Mouse (Mus musculus) hindbrain, postnatal 0 days (tissue): ENCODE measurements at regions not wholly inside any gene's neighbourhood (a gene's known extent, or its start where the extent isn't known, plus 50 kb on each side); places are given as distances from the start of the nearest gene placed in this dataset.

ENCODE experiments used
- ATAC-seq: fragments of 200-750 bp; cut with Nextera tagmentation; 2 replicates; pipeline ENCODE4 v1.8.0; 2017; ENCODE audit warnings: mild to moderate bottlenecking, moderate TSS enrichment, moderate library complexity
- DNase-seq: peaks from one replicate; pipeline ENCODE4 v3.0.0-alpha.2; 2015; ENCODE audit warnings: low spot score
- H3K27ac ChIP-seq: fragments of 300-500 bp; sonication (generic); 2 replicates; pipeline ENCODE4 v1.5.1; 2014; ENCODE audit warnings: mild to moderate bottlenecking
- H3K27me3 ChIP-seq: fragments of 300-500 bp; sonication (generic); 2 replicates; pipeline ENCODE4 v1.6.1; 2014; ENCODE audit warnings: low read length, mixed read lengths; ENCODE audit not compliant: insufficient read depth
- H3K36me3 ChIP-seq: fragments of 300-500 bp; sonication (generic); 2 replicates; pipeline ENCODE4 v1.6.1; 2014; ENCODE audit warnings: low read length, mixed read lengths; ENCODE audit not compliant: insufficient read depth
- H3K4me1 ChIP-seq: fragments of 300-500 bp; sonication (generic); 2 replicates; pipeline ENCODE4 v1.6.1; 2014; ENCODE audit warnings: antibody characterized with exemption, low read length, mixed read lengths; ENCODE audit not compliant: insufficient read depth
- H3K4me2 ChIP-seq: fragments of 300-500 bp; sonication (generic); 2 replicates; pipeline ENCODE4 v1.6.1; 2014; ENCODE audit warnings: low read depth, mild to moderate bottlenecking, low read length, moderate library complexity, mixed read lengths
- H3K4me3 ChIP-seq: fragments of 300-500 bp; sonication (generic); 2 replicates; pipeline ENCODE4 v1.5.1; 2014; ENCODE audit warnings: low read length
- H3K9ac ChIP-seq: fragments of 300-500 bp; sonication (generic); replicated peaks from 2 replicates; pipeline ENCODE4 v1.6.1; 2014; ENCODE audit warnings: mild to moderate bottlenecking, low read length, moderate library complexity, mixed read lengths
- H3K9me3 ChIP-seq: fragments of 300-500 bp; sonication (generic); 2 replicates; pipeline ENCODE4 v1.6.1; 2016; ENCODE audit warnings: low read length, mixed read lengths
- CTCF ChIP-seq: IDR thresholded peaks from 2 replicates; pipeline ENCODE4 v1.5.1; 2016; ENCODE audit warnings: antibody characterized with exemption, control low read depth, low read depth
- WGBS: fragments of 180-500 bp; shearing (Covaris S2); extraction: QIAGEN DNeasy Blood & Tissue Kit; methylation state at CpG from one replicate; pipeline ENCODE4 v1.1.7; 2014; 5-methylcytosine and 5-hydroxymethylcytosine counted together

- H3K36me3 ChIP-seq: no peaks in the 10 kb centered on the region
- no peak overlapping the region for H3K9ac ChIP-seq
- no peak overlapping the region for H3K4me3 ChIP-seq
- WGBS: 74% methylated on average over 3 of the region's 3 CpGs
- DNase-seq (no peak), ATAC-seq (no peak)
- no peak overlapping the region for H3K27ac ChIP-seq
- no peaks in the 10 kb centered on the region for H3K9me3 ChIP-seq
- TF ChIP-seq CTCF: no peak
- no peaks in the 10 kb centered on the region for H3K27me3 ChIP-seq
- no peaks in the 10 kb centered on the region for H3K4me1 ChIP-seq
- H3K4me2 ChIP-seq: no peak overlapping the region
Observed at GRCm38 (mm10) chr5:51829606-51830005, 262.1 kb upstream of the Ppargc1a start.

- Histone ChIP-seq H3K27ac (no peak overlapping the region), H3K9ac (no peak overlapping the region), H3K36me3 (no peaks in the 10 kb centered on the region), H3K9me3 (no peaks in the 10 kb centered on the region), H3K27me3 (no peaks in the 10 kb centered on the region), H3K4me3 (no peak overlapping the region), H3K4me2 (no peak overlapping the region), H3K4me1 (no peaks in the 10 kb centered on the region)
- ATAC-seq (no peak), DNase-seq (peak; percentile 9)
- 71% methylated on average over 5 of the region's 5 CpGs for WGBS
- no peak for TF ChIP-seq CTCF
Observed at GRCm38 (mm10) chr5:51829020-51829419, 261.5 kb upstream of the Ppargc1a start.

- no peaks in the 10 kb centered on the region for H3K9me3 ChIP-seq
- 84% methylated on average over 1 of the region's 1 CpGs for WGBS
- no peak overlapping the region for H3K4me3 ChIP-seq
- H3K27ac ChIP-seq: no peak overlapping the region
- H3K36me3 ChIP-seq: no peaks in the 10 kb centered on the region
- DNase-seq (no peak), ATAC-seq (no peak)
- no peaks in the 10 kb centered on the region for H3K4me1 ChIP-seq
- no peak overlapping the region for H3K4me2 ChIP-seq
- H3K9ac ChIP-seq: no peak overlapping the region
- H3K27me3 ChIP-seq: no peaks in the 10 kb centered on the region
- TF ChIP-seq CTCF: no peak
Observed at GRCm38 (mm10) chr5:51826269-51826668, 258.7 kb upstream of the Ppargc1a start.

DNA sequence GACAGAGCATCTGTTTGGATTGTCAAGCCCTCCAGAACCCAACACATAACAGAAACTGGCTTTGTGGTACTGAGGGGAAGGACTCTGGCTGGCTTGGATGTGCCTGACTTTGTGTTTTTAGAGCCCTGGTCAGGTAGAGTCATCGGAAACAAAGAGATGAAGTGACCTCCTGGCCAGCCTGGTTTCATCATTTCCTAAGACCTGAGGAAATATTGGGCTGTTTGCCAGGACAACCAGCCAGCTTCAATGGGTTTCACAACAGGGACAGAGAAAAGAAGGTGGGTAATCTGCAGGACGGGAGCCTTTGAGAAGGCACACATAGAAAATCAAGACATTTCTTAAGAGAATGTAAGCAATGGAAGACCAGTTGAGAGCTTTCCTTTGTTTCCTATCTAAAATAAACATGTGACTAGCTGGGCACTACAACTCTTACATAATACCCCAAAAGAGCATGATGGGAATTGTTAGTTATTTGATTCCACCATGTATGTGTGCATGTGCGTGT is 258.1 kb upstream of the Ppargc1a start:
- no peak for ATAC-seq
- no peak for TF ChIP-seq CTCF
- H3K4me1 ChIP-seq: no peaks in the 10 kb centered on the region
- H3K27ac ChIP-seq: no peak overlapping the region
- WGBS: 89% methylated on average over 3 of the region's 3 CpGs
- no peak overlapping the region for H3K4me3 ChIP-seq
- no peak overlapping the region for H3K9ac ChIP-seq
- H3K9me3 ChIP-seq: no peaks in the 10 kb centered on the region
- H3K36me3 ChIP-seq: no peaks in the 10 kb centered on the region
- no peak overlapping the region for H3K4me2 ChIP-seq
- no peak for DNase-seq
- H3K27me3 ChIP-seq: no peaks in the 10 kb centered on the region

- H3K9ac ChIP-seq: no peak overlapping the region
- H3K4me1 ChIP-seq: no peaks in the 10 kb centered on the region
- no peaks in the 10 kb centered on the region for H3K27me3 ChIP-seq
- H3K4me2 ChIP-seq: no peak overlapping the region
- WGBS: 93% methylated on average over 4 of the region's 4 CpGs
- no peak for TF ChIP-seq CTCF
- no peak overlapping the region for H3K27ac ChIP-seq
- H3K36me3 ChIP-seq: no peaks in the 10 kb centered on the region
- no peak for ATAC-seq
- H3K4me3 ChIP-seq: no peak overlapping the region
- no peaks in the 10 kb centered on the region for H3K9me3 ChIP-seq
- no peak for DNase-seq
Observed at GRCm38 (mm10) chr5:51824731-51825130, 257.2 kb upstream of the Ppargc1a start.

DNA sequence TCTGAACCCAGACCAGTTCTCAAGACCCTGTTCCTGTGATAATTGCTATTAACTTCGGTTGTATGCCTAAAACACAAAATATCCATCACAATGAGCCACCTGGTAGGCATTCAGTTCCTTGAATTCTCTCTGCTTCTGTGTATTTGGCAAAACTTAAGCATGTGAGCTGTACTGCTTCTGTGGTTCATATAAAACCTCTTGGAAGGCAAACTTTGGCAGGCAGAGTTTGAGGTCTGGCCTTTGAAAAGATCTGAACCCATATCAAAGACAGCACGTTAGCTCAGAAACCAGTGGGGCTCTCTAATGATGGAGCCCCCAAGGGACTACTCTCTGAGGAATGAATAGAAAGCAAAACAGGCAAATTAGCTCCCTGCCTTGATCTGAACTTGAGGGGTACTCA is 256.1 kb upstream of the Ppargc1a start:
- Histone ChIP-seq H3K4me2 (no peak overlapping the region), H3K27me3 (no peaks in the 10 kb centered on the region), H3K4me1 (no peaks in the 10 kb centered on the region), H3K27ac (no peak overlapping the region), H3K4me3 (no peak overlapping the region), H3K36me3 (no peaks in the 10 kb centered on the region), H3K9ac (no peak overlapping the region), H3K9me3 (no peaks in the 10 kb centered on the region)
- 39% methylated on average over 2 of the region's 2 CpGs for WGBS
- DNase-seq: no peak
- no peak for ATAC-seq
- TF ChIP-seq CTCF: no peak

DNA sequence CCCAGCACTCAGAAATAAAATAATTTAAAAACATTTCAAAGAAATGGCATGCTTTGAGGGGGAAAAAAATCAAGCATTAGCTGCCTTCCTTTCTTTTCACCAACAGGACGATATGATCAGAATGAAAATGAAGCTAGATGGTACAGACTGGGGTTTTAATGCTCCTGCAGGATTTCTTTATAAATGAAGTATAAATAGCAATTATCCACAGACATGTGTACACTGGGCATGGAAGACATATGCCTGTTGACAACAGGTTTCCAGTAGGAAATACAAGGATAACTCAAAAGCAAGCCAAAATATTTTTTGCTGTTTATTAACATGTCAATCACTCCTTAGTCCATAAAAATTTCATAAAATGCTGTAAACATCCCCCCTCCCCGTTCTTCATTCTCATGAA is 248.7 kb upstream of the Ppargc1a start:
- no peak overlapping the region for H3K4me3 ChIP-seq
- no peaks in the 10 kb centered on the region for H3K36me3 ChIP-seq
- 0 out of 2 replicates have a peak, but pooled peaks cover 3% of the 10 kb centered on the region for H3K4me1 ChIP-seq
- H3K4me2 ChIP-seq: no peak overlapping the region
- no peak for TF ChIP-seq CTCF
- no peaks in the 10 kb centered on the region for H3K27me3 ChIP-seq
- no peak for DNase-seq
- WGBS: 71% methylated on average over 2 of the region's 2 CpGs
- no peaks in the 10 kb centered on the region for H3K9me3 ChIP-seq
- H3K27ac ChIP-seq: no peak overlapping the region
- ATAC-seq: no peak
- H3K9ac ChIP-seq: no peak overlapping the region
